Mouse (Mus musculus): ENCODE results near the gene Tbc1d9. TPM values are rescaled to one million over a fixed set of nuclear protein-coding genes. Genes with fewer than 3 reads are reported as not detected.

The Tbc1d9 gene
- polyA plus RNA-seq (2012; rRNA removed): 46.9 and 54.6 TPM in 2 replicates

GRCm38 (mm10) chr8:83165235-83165930 is at the start of gene Tbc1d9:
Gene Tbc1d9 (plus strand): TSS chr8:83165352.

GRCm38 (mm10) chr8:83165931-83166867 is 1.0 kb downstream of the Tbc1d9 start, which contains the start of gene Gm10645:
Gene Gm10645 (minus strand): TSS chr8:83166170.

GRCm38 (mm10) chr8:83290176-83290575 is 125.0 kb downstream of the Tbc1d9 start, which contains the start of gene Ucp1:
Gene Ucp1 (plus strand): TSS chr8:83290352.

Other genes with a start within 250 kb of the Tbc1d9 start
- 1.7 and 2.2 TPM in 2 replicates for gene Gm10645, start 818 bp downstream of the Tbc1d9 start, polyA plus RNA-seq (2012; rRNA removed)
- gene Ucp1, start 125.0 kb downstream of the Tbc1d9 start, polyA plus RNA-seq (2012; rRNA removed): 0.41 and 0.55 TPM in 2 replicates
- 18.5 and 21.4 TPM in 2 replicates for gene Elmod2, start 167.1 kb downstream of the Tbc1d9 start, polyA plus RNA-seq (2012; rRNA removed)
- not detected in 2 replicates for gene Mgat4d, start 183.1 kb downstream of the Tbc1d9 start, polyA plus RNA-seq (2012; rRNA removed)
- 6.0 and 6.8 TPM in 2 replicates for gene Clgn, start 224.5 kb downstream of the Tbc1d9 start, polyA plus RNA-seq (2012; rRNA removed)

Data from central nervous system, embryonic 14 days (tissue).